Mouse (Mus musculus) liver, adult 2 months (tissue): ENCODE results near the gene Sobp. TPM values are rescaled to one million over a fixed set of nuclear protein-coding genes. Genes with fewer than 3 reads are reported as not detected.

Experiments
- DNase-seq: peaks from one replicate; pipeline ENCODE4 v3.0.0-alpha.2; 2011; ENCODE audit warnings: low read depth, low spot score; ENCODE audit errors: extremely low read depth
- H3K27ac ChIP-seq: fragments of 200-500 bp; replicated peaks from 2 replicates; pipeline ENCODE4 v1.5.1; 2012; ENCODE audit warnings: low read depth, mild to moderate bottlenecking, control low read depth, inconsistent platforms, low read length; ENCODE audit not compliant: insufficient read depth
- H3K27me3 ChIP-seq: fragments of 200-500 bp; 2 replicates; pipeline ENCODE4 v1.6.1; 2012; ENCODE audit warnings: mild to moderate bottlenecking, moderate library complexity, low read length, inconsistent platforms; ENCODE audit not compliant: control insufficient read depth, insufficient read depth
- H3K36me3 ChIP-seq: fragments of 200-500 bp; 2 replicates; pipeline ENCODE4 v1.6.1; 2012; ENCODE audit warnings: low read length, inconsistent platforms; ENCODE audit not compliant: control insufficient read depth, insufficient read depth
- H3K4me1 ChIP-seq: fragments of 200-500 bp; 2 replicates; pipeline ENCODE4 v1.6.1; 2011; ENCODE audit warnings: low read length; ENCODE audit not compliant: control insufficient read depth, insufficient read depth
- H3K4me3 ChIP-seq: fragments of 200-500 bp; 2 replicates; pipeline ENCODE4 v1.5.1; 2011; ENCODE audit warnings: low read depth, mild to moderate bottlenecking, control low read depth, low read length, moderate library complexity; ENCODE audit not compliant: insufficient read depth
- H3K79me2 ChIP-seq: fragments of 200-500 bp; 2 replicates; pipeline ENCODE4 v1.6.1; 2012; ENCODE audit warnings: inconsistent platforms, mild to moderate bottlenecking, low read length, moderate library complexity; ENCODE audit not compliant: control insufficient read depth, insufficient read depth
- H3K9ac ChIP-seq: fragments of 200-500 bp; 2 replicates; pipeline ENCODE4 v1.6.1; 2012; ENCODE audit warnings: low read depth, mild to moderate bottlenecking, control low read depth, inconsistent platforms, low read length
- CTCF ChIP-seq: fragments of 200-500 bp; IDR thresholded peaks from 2 replicates; pipeline ENCODE4 v1.5.1; 2011; ENCODE audit warnings: low read depth, low read length, control low read depth
- POLR2A ChIP-seq: fragments of 200-500 bp; IDR thresholded peaks from 2 replicates; pipeline ENCODE4 v1.6.1; 2011; ENCODE audit warnings: low read length, control low read depth; ENCODE audit not compliant: insufficient read depth; ENCODE audit errors: extremely low read depth
- WGBS: fragments of 180-500 bp; shearing (Covaris S2); methylation state at CpG from one replicate; pipeline ENCODE4 v1.1.7; 2018; 5-methylcytosine and 5-hydroxymethylcytosine counted together
- polyA plus RNA-seq: library from polyadenylated mRNA; depleted of rRNA; stranded (reverse); fragments of >200 nt; gene quantifications from 2 replicates; pipeline ENCODE4 v1.2.3, GENCODE M21; 2012
- total RNA-seq: library from RNA; depleted of rRNA; stranded (reverse); fragments of >200 nt; gene quantifications from 2 replicates; pipeline ENCODE4 v1.2.3, GENCODE M21; 2014

The Sobp gene
- total and polyA plus RNA-seq, 2 experiments: 0.01 TPM; not detected in 1

DNA sequence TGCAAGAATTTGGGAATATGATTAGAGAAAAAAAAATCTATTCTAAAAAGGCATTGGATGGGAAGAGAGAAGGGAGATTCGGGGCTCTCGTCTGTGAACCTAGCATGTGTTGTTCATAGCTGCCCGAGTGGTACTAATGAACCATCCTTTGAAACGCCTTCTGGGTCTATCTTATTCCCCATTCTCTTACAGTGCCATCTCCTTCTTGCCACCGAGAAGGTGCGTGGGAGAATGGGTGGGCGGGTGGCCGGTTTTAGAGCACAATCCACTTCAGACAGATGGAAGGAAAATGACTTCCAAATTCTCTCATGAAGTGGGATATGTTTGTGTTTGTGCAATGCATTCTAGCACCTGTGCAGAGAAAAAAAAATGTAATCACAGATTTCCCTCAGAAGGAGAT, 67.7 kb downstream of the Sobp start:
- H3K27ac ChIP-seq: no peak overlapping the region
- no peak overlapping the region for H3K4me3 ChIP-seq
- no peak overlapping the region for H3K9ac ChIP-seq
- DNase-seq: no peak
- WGBS: 90% methylated on average over 8 of the region's 8 CpGs
- H3K36me3 ChIP-seq: no peaks in the 10 kb centered on the region
- no peak for TF ChIP-seq POLR2A
- TF ChIP-seq CTCF: no peak
- no peaks in the 10 kb centered on the region for H3K4me1 ChIP-seq
- no peaks in the 10 kb centered on the region for H3K27me3 ChIP-seq
- H3K79me2 ChIP-seq: no peaks in the 10 kb centered on the region

GRCm38 (mm10) chr10:43106196-43106595, 68.1 kb downstream of the Sobp start:
- TF ChIP-seq CTCF (no peak), POLR2A (no peak)
- Histone ChIP-seq H3K27me3 (no peaks in the 10 kb centered on the region), H3K79me2 (no peaks in the 10 kb centered on the region), H3K4me3 (no peak overlapping the region), H3K9ac (no peak overlapping the region), H3K4me1 (no peaks in the 10 kb centered on the region), H3K36me3 (no peaks in the 10 kb centered on the region), H3K27ac (no peak overlapping the region)
- 74% methylated on average over 7 of the region's 7 CpGs for WGBS
- no peak for DNase-seq

DNA sequence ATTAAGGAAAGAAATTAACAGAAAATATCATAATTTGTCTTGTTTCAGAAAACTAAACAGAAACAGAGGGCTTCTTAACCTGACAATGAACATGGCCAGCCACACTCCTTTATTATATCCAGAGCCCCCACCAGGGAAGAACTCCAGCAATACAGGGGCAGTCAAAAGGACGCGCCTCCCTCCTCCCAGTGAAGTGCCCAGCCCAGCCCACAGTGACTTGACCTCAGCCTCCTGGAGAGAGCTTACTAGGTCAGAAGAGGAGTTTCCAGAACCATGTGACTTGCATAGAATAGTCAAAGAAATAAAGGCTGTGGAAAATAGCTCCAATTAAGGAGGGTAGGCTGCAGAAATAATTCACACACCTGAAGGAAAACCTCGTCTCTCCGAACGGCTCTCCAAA, 73.8 kb downstream of the Sobp start:
- Histone ChIP-seq H3K36me3 (no peaks in the 10 kb centered on the region), H3K27me3 (no peaks in the 10 kb centered on the region), H3K4me3 (no peak overlapping the region), H3K9ac (no peak overlapping the region), H3K27ac (no peak overlapping the region), H3K79me2 (no peaks in the 10 kb centered on the region), H3K4me1 (no peaks in the 10 kb centered on the region)
- WGBS: 78% methylated on average over 5 of the region's 5 CpGs
- TF ChIP-seq POLR2A: no peak
- no peak for TF ChIP-seq CTCF
- no peak for DNase-seq

- Histone ChIP-seq H3K4me1 (no peaks in the 10 kb centered on the region), H3K27ac (no peak overlapping the region), H3K79me2 (no peaks in the 10 kb centered on the region), H3K36me3 (no peaks in the 10 kb centered on the region), H3K27me3 (no peaks in the 10 kb centered on the region), H3K9ac (no peak overlapping the region), H3K4me3 (no peak overlapping the region)
- 76% methylated on average over 6 of the region's 6 CpGs for WGBS
- TF ChIP-seq CTCF: no peak
- DNase-seq: no peak
Observed at GRCm38 (mm10) chr10:43099229-43099628, 75.1 kb downstream of the Sobp start.

- H3K36me3 ChIP-seq: no peaks in the 10 kb centered on the region
- 81% methylated on average over 8 of the region's 8 CpGs for WGBS
- no peak overlapping the region for H3K27ac ChIP-seq
- no peak overlapping the region for H3K9ac ChIP-seq
- no peak for DNase-seq
- TF ChIP-seq CTCF: no peak
- no peak for TF ChIP-seq POLR2A
- H3K79me2 ChIP-seq: no peaks in the 10 kb centered on the region
- H3K4me3 ChIP-seq: no peak overlapping the region
- no peaks in the 10 kb centered on the region for H3K27me3 ChIP-seq
- H3K4me1 ChIP-seq: no peaks in the 10 kb centered on the region
Observed at GRCm38 (mm10) chr10:43097755-43098154, 76.6 kb downstream of the Sobp start.

DNA sequence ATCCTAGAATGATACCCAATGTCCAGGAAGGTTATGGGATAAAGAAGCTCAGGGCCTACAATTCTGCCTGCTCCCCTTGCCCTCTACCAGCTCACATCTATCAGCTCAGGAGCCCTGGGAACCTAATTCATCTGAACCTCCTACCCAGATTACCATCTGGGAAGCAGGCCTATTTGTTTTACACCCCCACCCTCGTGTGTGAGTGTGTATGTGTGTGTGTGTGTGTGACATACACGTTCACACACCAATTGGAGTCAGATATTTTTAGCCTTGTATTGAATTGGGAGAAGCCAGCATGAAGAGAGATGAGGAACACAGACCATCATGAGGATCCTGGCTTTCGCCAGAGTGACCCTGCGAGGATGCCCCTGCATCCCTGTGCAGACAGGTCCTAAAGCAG, 77.7 kb downstream of the Sobp start:
- no peak overlapping the region for H3K4me3 ChIP-seq
- H3K27ac ChIP-seq: no peak overlapping the region
- no peak for DNase-seq
- H3K9ac ChIP-seq: no peak overlapping the region
- no peaks in the 10 kb centered on the region for H3K79me2 ChIP-seq
- no peaks in the 10 kb centered on the region for H3K4me1 ChIP-seq
- H3K36me3 ChIP-seq: no peaks in the 10 kb centered on the region
- no peak for TF ChIP-seq CTCF
- no peak for TF ChIP-seq POLR2A
- no peaks in the 10 kb centered on the region for H3K27me3 ChIP-seq
- WGBS: 67% methylated on average over 4 of the region's 4 CpGs
